Mouse (Mus musculus) hindbrain, embryonic 14.5 days (tissue): ENCODE results near the gene Traf3. TPM values are rescaled to one million over a fixed set of nuclear protein-coding genes. Genes with fewer than 3 reads are reported as not detected.

Experiments used
- ATAC-seq: fragments of 200-750 bp; cut with Nextera tagmentation; 2 replicates; pipeline ENCODE4 v1.8.0; 2017; ENCODE audit warnings: moderate number of reproducible peaks, mild to moderate bottlenecking, moderate TSS enrichment, moderate library complexity; ENCODE audit not compliant: low FRiP score
- DNase-seq: peaks from one replicate; pipeline ENCODE4 v3.0.0-alpha.2; 2015; ENCODE audit warnings: low spot score
- H3K27ac ChIP-seq: fragments of 300-500 bp; sonication (generic); 2 replicates; pipeline ENCODE4 v1.5.1; 2014; ENCODE audit warnings: mild to moderate bottlenecking, moderate library complexity
- H3K27me3 ChIP-seq: fragments of 300-500 bp; sonication (generic); 2 replicates; pipeline ENCODE4 v1.6.1; 2014; ENCODE audit warnings: mild to moderate bottlenecking, low read length, mixed read lengths; ENCODE audit not compliant: control insufficient read depth, insufficient read depth
- H3K36me3 ChIP-seq: fragments of 300-500 bp; sonication (generic); replicated peaks from 2 replicates; pipeline ENCODE4 v1.6.1; 2014; ENCODE audit not compliant: control insufficient read depth, insufficient read depth
- H3K4me1 ChIP-seq: fragments of 300-500 bp; sonication (generic); replicated peaks from 2 replicates; pipeline ENCODE4 v1.6.1; 2014; ENCODE audit warnings: antibody characterized with exemption, low read length, mixed read lengths; ENCODE audit not compliant: control insufficient read depth, insufficient read depth
- H3K4me2 ChIP-seq: fragments of 300-500 bp; sonication (generic); replicated peaks from 2 replicates; pipeline ENCODE4 v1.6.1; 2014; ENCODE audit warnings: mild to moderate bottlenecking, moderate library complexity
- H3K4me3 ChIP-seq: fragments of 300-500 bp; sonication (generic); replicated peaks from 2 replicates; pipeline ENCODE4 v1.5.1; 2014; ENCODE audit warnings: mild to moderate bottlenecking, low read length
- H3K9ac ChIP-seq: fragments of 300-500 bp; sonication (generic); 2 replicates; pipeline ENCODE4 v1.6.1; 2014
- H3K9me3 ChIP-seq: fragments of 300-500 bp; sonication (generic); 2 replicates; pipeline ENCODE4 v1.6.1; 2016; ENCODE audit warnings: low read length; ENCODE audit not compliant: control insufficient read depth
- WGBS: fragments of 180-500 bp; shearing (Covaris S2); extraction: QIAGEN DNeasy Blood & Tissue Kit; methylation state at CpG from one replicate; pipeline ENCODE4 v1.1.7; 2014; 5-methylcytosine and 5-hydroxymethylcytosine counted together
- polyA plus RNA-seq: library from polyadenylated mRNA; unstranded; fragments of >200 nt; fragmentation: Nextera tagmentation; extraction: Ambion mirVana; gene quantifications from 2 replicates; pipeline ENCODE4 v1.2.1, GENCODE M21; 2014

The Traf3 gene
- polyA plus RNA-seq, 1 experiment from 2014 or later, result 20.9 TPM

DNA sequence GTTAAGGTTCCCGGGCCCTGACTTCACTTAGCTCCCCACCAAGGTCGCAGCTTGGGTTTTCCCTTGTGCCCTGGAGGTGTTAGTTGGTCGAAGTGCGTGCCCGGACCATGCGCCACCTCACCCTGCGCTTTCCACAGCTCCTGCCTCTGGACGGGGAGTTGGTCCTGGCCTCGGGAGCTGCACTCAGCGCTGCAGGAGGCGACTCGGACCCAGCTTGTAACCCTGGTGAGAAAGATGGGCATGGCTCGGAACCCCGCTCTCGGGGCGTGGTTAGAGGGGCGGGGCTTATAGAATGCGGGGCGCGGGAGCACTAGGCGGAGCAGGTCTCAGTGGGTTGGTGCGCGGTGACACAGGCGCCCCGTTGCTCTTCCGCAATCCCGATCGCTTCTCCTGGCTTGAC, 107.8 kb downstream of the Traf3 start:
- H3K9me3 ChIP-seq, result no peaks in the 10 kb centered on the region
- peak overlapping the region; percentile 81 for H3K4me2 ChIP-seq
- H3K27ac ChIP-seq, result no peak overlapping the region
- peaks cover 85% of the 10 kb centered on the region for H3K27me3 ChIP-seq
- no peak for DNase-seq
- peaks cover 15% of the 10 kb centered on the region for H3K4me1 ChIP-seq
- H3K9ac ChIP-seq, result peak overlapping the region; percentile 55; the same call in 1 of the 2 replicates
- no peak for ATAC-seq
- peak overlapping the region; percentile 39 for H3K4me3 ChIP-seq
- no peaks in the 10 kb centered on the region for H3K36me3 ChIP-seq
- WGBS, result 4% methylated on average over 28 of the region's 28 CpGs

DNA sequence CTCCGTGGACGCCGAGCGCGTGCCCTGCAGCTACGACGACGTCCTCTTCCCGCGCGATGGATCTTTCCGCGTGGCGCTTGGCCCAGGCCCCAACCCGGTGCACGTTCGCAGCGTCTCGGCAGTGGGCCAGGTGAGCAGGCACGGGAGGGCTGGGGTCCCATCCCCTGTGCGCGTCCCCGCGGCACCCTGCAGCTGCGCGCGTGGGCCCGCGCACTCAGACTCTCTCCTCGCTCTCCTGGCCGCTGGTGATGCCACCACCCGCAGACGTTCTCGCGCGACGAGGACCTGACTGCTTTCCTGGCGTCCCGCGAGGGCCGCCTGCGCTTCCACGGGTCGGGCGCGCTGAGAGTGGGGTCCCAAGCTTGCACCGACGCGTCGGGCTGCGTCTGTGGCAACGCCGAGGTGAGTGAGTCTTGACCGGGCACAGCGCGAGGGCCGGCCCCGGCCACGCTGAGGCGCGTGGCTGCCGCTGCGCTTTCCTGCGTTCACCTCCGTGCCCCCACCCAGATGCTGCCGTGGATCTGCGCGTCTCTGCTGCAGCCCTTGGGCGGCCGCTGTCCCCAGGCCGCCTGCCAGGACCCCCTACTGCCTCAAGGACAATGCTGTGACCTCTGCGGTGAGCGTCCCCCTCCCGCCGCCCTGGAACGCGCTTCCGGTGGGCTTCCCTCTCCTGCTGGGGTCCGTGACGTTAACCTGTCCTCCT, 108.4 kb downstream of the Traf3 start:
- peaks cover 80% of the 10 kb centered on the region for H3K27me3 ChIP-seq
- no peaks in the 10 kb centered on the region for H3K9me3 ChIP-seq
- ATAC-seq (peak; percentile 37), DNase-seq (no peak)
- 3% methylated on average over 79 of the region's 80 CpGs for WGBS
- H3K9ac ChIP-seq, result peak overlapping the region; percentile 55
- H3K4me3 ChIP-seq, result peak overlapping the region; percentile 39
- no peak overlapping the region for H3K27ac ChIP-seq
- H3K4me1 ChIP-seq, result peaks cover 15% of the 10 kb centered on the region
- peak overlapping the region; percentile 81 for H3K4me2 ChIP-seq
- H3K36me3 ChIP-seq, result no peaks in the 10 kb centered on the region

DNA sequence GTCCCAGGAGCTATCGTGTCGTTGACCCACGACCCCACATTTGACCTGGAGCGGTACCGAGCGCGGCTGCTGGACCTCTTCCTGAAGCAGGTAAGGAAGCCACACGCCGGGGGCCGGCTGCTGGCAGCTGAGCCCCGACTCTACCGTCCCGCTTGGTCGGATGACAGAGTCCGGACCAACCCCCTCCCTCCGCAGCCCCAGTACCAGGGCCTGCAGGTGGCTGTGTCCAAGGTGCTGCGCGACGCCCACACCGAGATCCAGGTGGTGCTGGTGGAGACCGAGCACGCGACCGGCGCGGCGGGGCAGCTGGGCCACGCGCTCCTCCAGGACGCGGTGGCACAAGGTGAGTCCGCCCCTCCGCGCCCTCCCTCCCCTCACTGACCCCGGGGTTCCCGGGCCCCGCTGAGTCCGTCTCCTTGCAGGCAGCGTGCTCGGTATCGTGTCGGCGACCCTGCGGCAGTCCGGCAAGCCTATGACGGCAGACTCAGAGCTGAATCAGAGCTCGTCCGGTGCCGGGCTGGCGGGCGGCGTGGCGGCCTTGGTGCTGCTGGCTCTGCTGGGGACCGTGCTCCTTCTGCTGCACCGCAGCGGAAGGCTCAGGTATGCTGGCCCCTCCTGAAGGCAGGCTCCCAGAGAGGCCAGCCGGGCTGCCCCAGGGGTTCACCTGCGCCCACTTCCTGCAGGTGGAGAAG, 109.1 kb downstream of the Traf3 start:
- no peak for DNase-seq
- WGBS, result 2% methylated on average over 57 of the region's 58 CpGs

GRCm38 (mm10) chr12:111276371-111276770, 110.2 kb downstream of the Traf3 start:
- no peak for ATAC-seq
- peaks cover 15% of the 10 kb centered on the region for H3K4me1 ChIP-seq
- WGBS, result 58% methylated on average over 6 of the region's 6 CpGs
- no peak overlapping the region for H3K4me2 ChIP-seq
- H3K27ac ChIP-seq, result no peak overlapping the region
- H3K27me3 ChIP-seq, result peaks cover 63% of the 10 kb centered on the region
- H3K9me3 ChIP-seq, result no peaks in the 10 kb centered on the region
- H3K4me3 ChIP-seq, result no peak overlapping the region
- no peak overlapping the region for H3K9ac ChIP-seq
- DNase-seq, result no peak
- no peaks in the 10 kb centered on the region for H3K36me3 ChIP-seq

More for the DNA sequence above, 109.1 kb downstream of the Traf3 start:
- Histone ChIP-seq H3K27ac (no peak overlapping the region), H3K4me1 (peaks cover 15% of the 10 kb centered on the region), H3K9me3 (no peaks in the 10 kb centered on the region), H3K36me3 (no peaks in the 10 kb centered on the region), H3K4me3 (peak overlapping the region; percentile 39), H3K27me3 (peaks cover 73% of the 10 kb centered on the region), H3K4me2 (peak overlapping the region; percentile 81), H3K9ac (peak overlapping the region; percentile 55)
- no peak; the same call in 1 of the 2 replicates for ATAC-seq

DNA sequence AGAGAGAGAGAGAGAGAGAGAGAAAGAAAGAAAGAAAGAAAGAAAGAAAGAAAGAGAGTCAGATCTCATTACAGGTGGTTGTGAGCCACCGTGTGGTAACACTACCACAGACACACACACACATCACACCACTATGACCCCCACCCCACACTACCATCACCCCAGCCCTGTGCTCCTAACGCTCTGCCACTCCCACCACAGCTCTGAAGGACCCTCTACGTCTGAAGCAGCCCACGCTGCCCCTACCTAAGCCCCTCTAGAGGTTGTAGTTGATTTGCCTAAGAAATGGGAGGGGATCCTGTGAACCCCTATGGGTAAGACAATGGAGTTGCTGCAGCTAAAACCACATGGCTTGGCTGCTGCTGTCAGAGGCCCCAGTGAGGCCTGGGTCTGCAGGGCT, 117.4 kb downstream of the Traf3 start:
- no peaks in the 10 kb centered on the region for H3K36me3 ChIP-seq
- no peaks in the 10 kb centered on the region for H3K27me3 ChIP-seq
- 75% methylated on average over 4 of the region's 4 CpGs for WGBS
- no peak overlapping the region for H3K27ac ChIP-seq
- no peaks in the 10 kb centered on the region for H3K4me1 ChIP-seq
- H3K9ac ChIP-seq, result no peak overlapping the region
- no peaks in the 10 kb centered on the region for H3K9me3 ChIP-seq
- ATAC-seq (no peak), DNase-seq (no peak)
- no peak overlapping the region for H3K4me2 ChIP-seq
- H3K4me3 ChIP-seq, result no peak overlapping the region

- 29% methylated on average over 10 of the region's 10 CpGs for WGBS
- DNase-seq, result no peak
- Histone ChIP-seq H3K36me3 (no peaks in the 10 kb centered on the region), H3K9ac (no peak overlapping the region), H3K9me3 (no peaks in the 10 kb centered on the region), H3K4me2 (no peak overlapping the region), H3K4me3 (no peak overlapping the region), H3K27me3 (no peaks in the 10 kb centered on the region), H3K27ac (no peak overlapping the region), H3K4me1 (no peaks in the 10 kb centered on the region)
- ATAC-seq, result peak; percentile 27; the same call in 1 of the 2 replicates
Observed at GRCm38 (mm10) chr12:111284532-111284931, 118.4 kb downstream of the Traf3 start.

DNA sequence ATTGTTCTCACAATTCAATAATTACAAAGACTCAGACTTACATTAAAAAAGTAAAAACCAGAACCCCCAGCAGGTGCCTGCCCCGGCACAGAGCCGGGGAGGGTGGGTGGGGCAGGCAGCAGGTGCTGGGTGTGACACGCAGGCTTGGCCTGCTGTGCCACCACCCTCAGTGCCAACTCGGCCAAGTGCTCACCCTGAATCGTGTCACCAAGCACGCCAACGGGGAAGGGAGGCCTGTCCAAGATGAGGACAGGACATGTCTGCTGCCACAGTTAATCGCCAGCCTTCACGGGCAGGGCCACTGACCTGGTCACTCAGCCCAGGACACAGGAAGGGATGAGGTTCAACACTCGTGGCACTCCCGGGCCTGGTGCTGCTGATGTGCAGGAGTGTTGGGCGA, 126.9 kb downstream of the Traf3 start:
- Histone ChIP-seq H3K9me3 (no peaks in the 10 kb centered on the region), H3K27ac (no peak overlapping the region), H3K4me3 (no peak overlapping the region), H3K4me1 (no peaks in the 10 kb centered on the region), H3K36me3 (peaks cover 76% of the 10 kb centered on the region), H3K27me3 (no peaks in the 10 kb centered on the region), H3K9ac (no peak overlapping the region), H3K4me2 (no peak overlapping the region)
- ATAC-seq, result no peak
- WGBS, result 94% methylated on average over 12 of the region's 12 CpGs
- no peak for DNase-seq

DNA sequence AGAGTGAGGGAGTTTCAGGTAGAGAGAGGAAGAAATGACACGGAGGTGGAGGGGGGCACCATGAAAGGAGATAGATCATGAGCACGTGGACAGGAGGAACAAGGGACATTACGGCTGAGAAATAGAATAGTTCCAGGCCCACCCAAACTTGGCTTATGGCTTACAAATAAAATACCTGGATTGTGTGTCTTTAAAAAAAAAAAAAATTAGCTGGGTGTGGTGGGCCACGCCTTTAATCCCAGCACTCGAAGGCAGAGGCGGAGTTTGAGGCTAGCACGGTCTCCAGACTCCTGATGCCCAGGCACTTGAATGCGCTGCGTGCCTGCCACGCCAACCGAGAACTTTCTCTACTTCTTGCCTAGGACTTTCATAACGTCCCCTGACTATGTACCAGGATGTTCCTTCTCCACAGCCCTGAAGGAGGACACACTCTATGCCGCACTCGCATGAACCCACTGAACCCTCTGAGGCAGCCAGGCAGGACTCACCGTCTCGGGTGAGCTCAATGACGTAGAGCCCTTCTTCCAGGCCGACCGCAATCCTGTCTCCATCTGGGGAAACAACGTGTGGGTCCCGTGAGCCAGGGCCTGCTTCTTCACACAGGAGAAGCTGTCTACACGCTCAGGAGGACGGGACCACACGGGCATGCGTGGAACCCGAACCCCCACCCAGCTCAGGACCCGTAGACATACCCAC, 135.3 kb downstream of the Traf3 start:
- DNase-seq (no peak), ATAC-seq (no peak)
- no peaks in the 10 kb centered on the region for H3K27me3 ChIP-seq
- H3K4me1 ChIP-seq, result no peaks in the 10 kb centered on the region
- no peaks in the 10 kb centered on the region for H3K9me3 ChIP-seq
- no peak overlapping the region for H3K27ac ChIP-seq
- peaks cover 96% of the 10 kb centered on the region for H3K36me3 ChIP-seq
- WGBS, result 97% methylated on average over 27 of the region's 27 CpGs
- no peak overlapping the region for H3K9ac ChIP-seq
- H3K4me3 ChIP-seq, result no peak overlapping the region
- H3K4me2 ChIP-seq, result no peak overlapping the region

DNA sequence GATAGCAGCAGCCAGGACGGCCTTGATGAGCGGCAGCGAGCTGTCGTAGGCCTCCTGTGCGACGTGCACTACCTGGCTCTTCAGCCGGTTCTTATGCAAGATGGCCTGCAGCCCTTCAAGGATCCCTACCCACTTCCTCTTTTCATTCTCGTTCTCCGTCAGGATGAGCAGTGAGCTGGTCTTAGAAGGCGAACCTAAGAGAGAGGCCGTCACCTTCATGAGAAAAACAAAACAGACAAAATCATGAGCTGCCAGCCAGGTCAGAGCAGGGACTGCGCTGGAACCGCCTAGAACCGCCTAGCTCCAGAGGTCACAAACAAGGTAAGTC, 135.8 kb downstream of the Traf3 start:
- 95% methylated on average over 14 of the region's 14 CpGs for WGBS
- Histone ChIP-seq H3K36me3 (peaks cover 96% of the 10 kb centered on the region), H3K4me1 (no peaks in the 10 kb centered on the region), H3K27ac (no peak overlapping the region), H3K9me3 (no peaks in the 10 kb centered on the region), H3K9ac (no peak overlapping the region), H3K27me3 (no peaks in the 10 kb centered on the region), H3K4me2 (no peak overlapping the region), H3K4me3 (no peak overlapping the region)
- DNase-seq, result no peak
- no peak for ATAC-seq
